Mouse (Mus musculus) forebrain, embryonic 16.5 days (tissue): ENCODE measurements around the gene Ttc25. TPM values are rescaled to one million over a fixed set of nuclear protein-coding genes. Genes with fewer than 3 reads are reported as not detected.

Source experiments
- ATAC-seq: fragments of 200-750 bp; cut with Nextera tagmentation; 2 replicates; pipeline ENCODE4 v1.8.0; 2017; ENCODE audit warnings: mild to moderate bottlenecking, moderate library complexity
- H3K27ac ChIP-seq: fragments of 300-500 bp; sonication (generic); 2 replicates; pipeline ENCODE4 v1.5.1; 2014; ENCODE audit warnings: low read length, control low read depth
- H3K27me3 ChIP-seq: fragments of 300-500 bp; sonication (generic); replicated peaks from 2 replicates; pipeline ENCODE4 v1.6.1; 2014; ENCODE audit warnings: low read length; ENCODE audit not compliant: control insufficient read depth, insufficient read depth
- H3K36me3 ChIP-seq: fragments of 300-500 bp; sonication (generic); 2 replicates; pipeline ENCODE4 v1.6.1; 2014; ENCODE audit not compliant: control insufficient read depth, insufficient read depth
- H3K4me1 ChIP-seq: fragments of 300-500 bp; sonication (generic); replicated peaks from 2 replicates; pipeline ENCODE4 v1.6.1; 2014; ENCODE audit warnings: low read length; ENCODE audit not compliant: control insufficient read depth, insufficient read depth
- H3K4me2 ChIP-seq: fragments of 300-500 bp; sonication (generic); 2 replicates; pipeline ENCODE4 v1.6.1; 2014; ENCODE audit warnings: mild to moderate bottlenecking, low read length, control low read depth
- H3K4me3 ChIP-seq: fragments of 300-500 bp; sonication (generic); replicated peaks from 2 replicates; pipeline ENCODE4 v1.5.1; 2014; ENCODE audit warnings: mild to moderate bottlenecking, low read length, control low read depth
- H3K9ac ChIP-seq: fragments of 300-500 bp; sonication (generic); replicated peaks from 2 replicates; pipeline ENCODE4 v1.6.1; 2014; ENCODE audit warnings: low read depth, low read length, control low read depth
- H3K9me3 ChIP-seq: fragments of 300-500 bp; sonication (generic); 2 replicates; pipeline ENCODE4 v1.6.1; 2016; ENCODE audit warnings: low read length; ENCODE audit not compliant: control insufficient read depth
- WGBS: fragments of 180-500 bp; shearing (Covaris S2); extraction: QIAGEN DNeasy Blood & Tissue Kit; methylation state at CpG from one replicate; pipeline ENCODE4 v1.1.7; 2014; 5-methylcytosine and 5-hydroxymethylcytosine counted together
- polyA plus RNA-seq: library from polyadenylated mRNA; unstranded; fragments of >200 nt; fragmentation: Nextera tagmentation; extraction: Ambion mirVana; gene quantifications from 2 replicates; pipeline ENCODE4 v1.2.1, GENCODE M21; 2015

Ttc25 gene
- polyA plus RNA-seq, 1 experiment from 2014 or later: 1.0 TPM

- Histone ChIP-seq H3K9ac (no peak overlapping the region), H3K4me3 (no peak overlapping the region), H3K27ac (no peak overlapping the region), H3K36me3 (no peaks in the 10 kb centered on the region), H3K4me1 (no peaks in the 10 kb centered on the region), H3K9me3 (no peaks in the 10 kb centered on the region), H3K27me3 (no peaks in the 10 kb centered on the region), H3K4me2 (no peak overlapping the region)
- WGBS: 32% methylated on average over 5 of the region's 5 CpGs
- ATAC-seq: no peak
These were observed 16.3 kb downstream of the Ttc25 start for GRCm38 (mm10) chr11:100561748-100562147.

DNA sequence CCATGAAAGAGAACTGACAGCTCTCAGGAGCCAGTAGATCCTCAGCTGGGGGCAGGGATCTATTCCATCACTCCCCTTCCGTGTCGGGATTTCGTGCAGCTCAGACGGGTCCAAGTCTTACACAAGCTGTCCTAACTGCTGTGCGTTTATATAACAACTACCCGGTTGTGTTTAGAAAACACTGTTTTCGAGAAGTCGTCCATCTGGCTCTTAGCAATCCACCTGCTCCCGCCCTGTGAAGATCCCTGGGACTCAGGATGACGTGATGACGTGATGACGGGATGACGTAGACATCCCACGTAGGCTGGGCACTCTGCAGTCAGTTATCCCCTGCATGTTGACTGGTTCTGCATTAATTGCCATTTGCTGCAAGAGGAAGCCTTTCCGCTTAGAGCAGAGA lies 18.9 kb downstream of the Ttc25 start:
- Histone ChIP-seq H3K4me2 (no peak overlapping the region; the same call in 1 of the 2 replicates), H3K4me3 (no peak overlapping the region), H3K4me1 (no peaks in the 10 kb centered on the region), H3K27me3 (no peaks in the 10 kb centered on the region), H3K27ac (no peak overlapping the region), H3K9ac (no peak overlapping the region), H3K36me3 (no peaks in the 10 kb centered on the region), H3K9me3 (no peaks in the 10 kb centered on the region)
- WGBS: 61% methylated on average over 15 of the region's 15 CpGs
- peak; percentile 75 for ATAC-seq

DNA sequence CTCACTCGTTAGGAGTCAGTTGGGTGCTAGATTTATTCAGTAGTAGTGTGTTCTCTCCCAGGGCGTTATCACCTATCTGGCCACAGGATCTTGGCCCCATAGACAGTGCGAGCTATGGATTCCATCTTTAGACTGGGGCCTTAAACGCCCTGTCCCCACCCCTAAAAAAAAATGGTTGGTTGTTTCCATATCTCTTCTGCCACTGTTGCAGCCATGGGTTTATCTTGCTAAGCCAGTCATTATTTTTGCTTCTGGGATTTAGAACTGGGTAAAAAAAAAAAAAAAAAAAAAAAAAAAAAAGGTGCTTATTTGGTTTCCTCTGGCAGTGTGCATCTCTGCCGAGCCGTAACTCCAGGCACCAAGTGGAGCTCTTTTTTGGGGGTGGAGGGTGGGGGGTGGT lies 19.3 kb downstream of the Ttc25 start:
- H3K27me3 ChIP-seq: no peaks in the 10 kb centered on the region

DNA sequence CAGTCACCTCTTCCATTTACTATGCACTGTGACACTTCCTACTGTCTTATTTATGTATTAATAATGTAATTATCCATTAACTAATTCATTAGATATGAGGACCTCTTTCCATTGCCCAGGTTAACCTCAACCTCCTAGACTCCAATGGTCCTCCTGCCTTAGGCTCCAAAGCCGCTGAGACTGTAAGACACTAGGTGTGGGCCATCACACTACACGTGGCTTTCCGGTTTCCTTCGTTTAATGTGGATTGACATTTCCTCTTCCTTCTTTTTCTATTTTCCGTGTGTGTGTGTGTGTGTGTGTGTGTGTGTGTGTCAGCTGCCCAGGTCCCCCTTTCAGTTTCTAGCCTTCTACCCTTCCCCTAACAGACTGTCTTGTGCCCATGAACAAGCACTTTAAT lies 21.8 kb downstream of the Ttc25 start:
- 69% methylated on average over 5 of the region's 5 CpGs for WGBS
- Histone ChIP-seq H3K9me3 (no peaks in the 10 kb centered on the region), H3K27me3 (0 out of 2 replicates have a peak, but pooled peaks cover 5% of the 10 kb centered on the region), H3K4me2 (no peak overlapping the region), H3K4me3 (no peak overlapping the region), H3K4me1 (peaks cover 8% of the 10 kb centered on the region), H3K9ac (no peak overlapping the region), H3K36me3 (no peaks in the 10 kb centered on the region), H3K27ac (no peak overlapping the region)
- no peak for ATAC-seq

More for the DNA sequence above, 19.3 kb downstream of the Ttc25 start:
- Histone ChIP-seq H3K9me3 (no peaks in the 10 kb centered on the region), H3K36me3 (no peaks in the 10 kb centered on the region), H3K9ac (no peak overlapping the region), H3K27ac (no peak overlapping the region), H3K4me3 (no peak overlapping the region), H3K4me2 (no peak overlapping the region), H3K4me1 (no peaks in the 10 kb centered on the region)
- WGBS: 82% methylated on average over 6 of the region's 6 CpGs
- no peak; the same call in 1 of the 2 replicates for ATAC-seq

- H3K4me2 ChIP-seq: no peak overlapping the region
- WGBS: 75% methylated on average over 9 of the region's 9 CpGs
- no peaks in the 10 kb centered on the region for H3K9me3 ChIP-seq
- H3K36me3 ChIP-seq: no peaks in the 10 kb centered on the region
- H3K4me3 ChIP-seq: no peak overlapping the region
- no peak for ATAC-seq
- 0 out of 2 replicates have a peak, but pooled peaks cover 7% of the 10 kb centered on the region for H3K27me3 ChIP-seq
- peaks cover 8% of the 10 kb centered on the region for H3K4me1 ChIP-seq
- no peak overlapping the region for H3K9ac ChIP-seq
- no peak overlapping the region for H3K27ac ChIP-seq
These were observed 22.4 kb downstream of the Ttc25 start for GRCm38 (mm10) chr11:100567815-100568245.

DNA sequence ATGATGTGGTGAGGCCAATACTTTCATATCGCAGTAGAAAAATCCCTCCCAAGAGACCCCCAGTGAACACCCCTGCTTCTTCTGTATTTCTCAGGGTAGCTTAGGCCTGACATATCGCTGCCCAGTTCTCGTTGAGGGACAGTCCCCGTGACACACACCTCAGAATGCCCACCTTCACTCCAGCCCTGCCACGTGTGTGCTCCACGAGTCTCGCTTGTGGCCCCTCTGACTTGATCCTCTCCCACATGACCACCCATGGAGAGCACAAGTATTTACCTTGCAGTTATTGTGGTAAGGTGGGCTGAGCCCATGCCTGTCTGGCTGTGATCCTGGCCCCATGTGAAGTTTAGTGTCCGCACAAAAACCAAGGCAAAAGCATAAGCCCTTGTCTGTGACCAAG lies 23.3 kb downstream of the Ttc25 start:
- Histone ChIP-seq H3K36me3 (no peaks in the 10 kb centered on the region), H3K9ac (no peak overlapping the region), H3K4me1 (peaks cover 8% of the 10 kb centered on the region), H3K9me3 (no peaks in the 10 kb centered on the region), H3K27ac (no peak overlapping the region), H3K4me2 (no peak overlapping the region), H3K27me3 (0 out of 2 replicates have a peak, but pooled peaks cover 7% of the 10 kb centered on the region), H3K4me3 (no peak overlapping the region)
- WGBS: 79% methylated on average over 8 of the region's 8 CpGs
- ATAC-seq: no peak

GRCm38 (mm10) chr11:100569789-100570188 lies 24.4 kb downstream of the Ttc25 start:
- H3K27ac ChIP-seq: no peak overlapping the region
- H3K9ac ChIP-seq: no peak overlapping the region
- H3K4me2 ChIP-seq: no peak overlapping the region
- 0 out of 2 replicates have a peak, but pooled peaks cover 7% of the 10 kb centered on the region for H3K27me3 ChIP-seq
- no peaks in the 10 kb centered on the region for H3K9me3 ChIP-seq
- H3K36me3 ChIP-seq: no peaks in the 10 kb centered on the region
- ATAC-seq: no peak
- peaks cover 8% of the 10 kb centered on the region for H3K4me1 ChIP-seq
- WGBS: 63% methylated on average over 9 of the region's 9 CpGs
- no peak overlapping the region for H3K4me3 ChIP-seq

GRCm38 (mm10) chr11:100570430-100571201 lies 25.2 kb downstream of the Ttc25 start:
- no peaks in the 10 kb centered on the region for H3K9me3 ChIP-seq
- peak overlapping the region; percentile 24 for H3K9ac ChIP-seq
- no peak overlapping the region for H3K27ac ChIP-seq
- no peaks in the 10 kb centered on the region for H3K36me3 ChIP-seq
- peak overlapping the region; percentile 20 for H3K4me3 ChIP-seq
- peak; percentile 62 for ATAC-seq
- H3K27me3 ChIP-seq: 0 out of 2 replicates have a peak, but pooled peaks cover 7% of the 10 kb centered on the region
- H3K4me1 ChIP-seq: peaks cover 13% of the 10 kb centered on the region
- H3K4me2 ChIP-seq: peak overlapping the region; percentile 51
- 11% methylated on average over 8 of the region's 8 CpGs for WGBS

GRCm38 (mm10) chr11:100571202-100571567 lies 25.8 kb downstream of the Ttc25 start:
- Histone ChIP-seq H3K9me3 (no peaks in the 10 kb centered on the region), H3K4me1 (peaks cover 13% of the 10 kb centered on the region), H3K27ac (no peak overlapping the region), H3K9ac (peak overlapping the region; percentile 24), H3K4me2 (peak overlapping the region; percentile 51), H3K36me3 (no peaks in the 10 kb centered on the region), H3K4me3 (peak overlapping the region; percentile 20), H3K27me3 (0 out of 2 replicates have a peak, but pooled peaks cover 7% of the 10 kb centered on the region)
- no peak for ATAC-seq
- 8% methylated on average over 16 of the region's 16 CpGs for WGBS
